Mouse (Mus musculus): ENCODE data around the gene Zfp423.

- TF ChIP-seq CTCF (IDR thresholded peaks at IDR 0.05; ENCODE audit: borderline replicate concordance, insufficient read depth, low read depth, low read length) = no peak
- no peak for TF ChIP-seq POLR2A (IDR thresholded peaks at IDR 0.05; ENCODE audit: borderline replicate concordance, insufficient read depth, low read length)
Measured at GRCm38 (mm10) chr8:87928857-87929256, 30.5 kb downstream of the Zfp423 start.

All from cerebellum, adult 2 months (tissue).